Comparison of ENCODE assay signal across 7 mouse cellular contexts in genomic region chr4:109475577-109476553, GRCm38 (mm10). TPM values are rescaled to one million over a fixed set of nuclear protein-coding genes. Genes with fewer than 3 reads are reported as not detected.
DNase-seq lines count a peak whose midpoint lies in the region; ATAC-seq and TF ChIP-seq lines count a peak whose summit lies in the region.

No protein-coding gene starts in this region.

- H3K4me3 ChIP-seq in gastrocnemius, adult 2 months: peak overlapping the region; percentile 91
- peak overlapping the region; percentile 58 for H3K4me3 ChIP-seq in hindbrain, postnatal 0 days (ENCODE audit: low read length)

- peak overlapping the region; percentile 95 for H3K27ac ChIP-seq in gastrocnemius, adult 2 months
- peak overlapping the region; percentile 88 for H3K27ac ChIP-seq in hindbrain, postnatal 0 days

- H3K9me3 ChIP-seq in hindbrain, postnatal 0 days (ENCODE audit: low read length): no peaks in the 10 kb centered on the region

- no peaks in the 10 kb centered on the region for H3K27me3 ChIP-seq in hindbrain, postnatal 0 days (ENCODE audit: insufficient read depth, low read length)

- WGBS in hindbrain, postnatal 0 days: under 1% methylated on average over 43 of the region's 68 CpGs

- H3K4me1 ChIP-seq in hindbrain, postnatal 0 days (ENCODE audit: insufficient read depth, low read length): peaks cover 8% of the 10 kb centered on the region; the same call in 1 of the 2 replicates

- ATAC-seq in hindbrain, postnatal 0 days: peak; percentile 76

- no peak for TF ChIP-seq CTCF in gastrocnemius, adult 2 months (IDR thresholded peaks at IDR 0.05)
- TF ChIP-seq CTCF in hindbrain, postnatal 0 days (IDR thresholded peaks at IDR 0.05; ENCODE audit: low read depth): no peak

- intact Hi-C loops in gastrocnemius, adult 2 months (cut with DNase I): loop anchor here (5.0 kb wide), 2 partner anchors 39 to 191 kb away; partner anchors contain the start of gene Cdkn2c
- intact Hi-C loops in left cerebral cortex, postnatal 25 days (cut with DNase I): no loop called here

- no peaks in the 10 kb centered on the region for H3K36me3 ChIP-seq in hindbrain, postnatal 0 days (ENCODE audit: insufficient read depth, low read length)

- H3K9ac ChIP-seq in hindbrain, postnatal 0 days (replicated peaks; ENCODE audit: low read length): peak overlapping the region; percentile 89

- DNase-seq in adipocyte (ENCODE audit: low spot score): peak; percentile 63
- peak; percentile 27 to 62 for DNase-seq in cerebellum, postnatal 4 days (ENCODE audit: low spot score in 2 of 2)
- peak; percentile 74 for DNase-seq in gastrocnemius, adult 2 months
- DNase-seq in hindbrain, postnatal 0 days (ENCODE audit: low spot score): peak; percentile 60
- DNase-seq in left cerebral cortex, postnatal 25 days (ENCODE audit: low spot score in 2 of 2): peak; percentile 32 to 33
- DNase-seq in mesoderm, embryonic 11.5 days (ENCODE audit: low read depth, low spot score): peak; percentile 52
- peak; percentile 55 for DNase-seq in spleen, adult 12 weeks (ENCODE audit: low spot score)

- peak overlapping the region; percentile 69 for H3K4me2 ChIP-seq in hindbrain, postnatal 0 days (ENCODE audit: low read depth, low read length)

RNA-seq across cellular contexts. Expression of gene Rnf11, which starts 8.7 kb away (rescaled TPM):
- 100 to 1,000 TPM; 134 to 137 TPM for total RNA-seq in gastrocnemius, adult 2 months (2021)
- total RNA-seq in hindbrain, postnatal 0 days (2014; rRNA removed): 86.7 and 93.2 TPM in 2 replicates
- 79.2 and 80.4 TPM in 2 replicates for polyA plus RNA-seq in hindbrain, postnatal 0 days (2015; fragmentation: Nextera tagmentation; extraction: Ambion mirVana)
- total RNA-seq in left cerebral cortex, postnatal 25 days (2021): 100 to 1,000 TPM; 206 to 219 TPM

RNA-seq across cellular contexts. Expression of gene 4930522H14Rik, which starts 55.2 kb away (rescaled TPM):
- total RNA-seq in gastrocnemius, adult 2 months (2021): not detected
- total RNA-seq in hindbrain, postnatal 0 days (2014; rRNA removed): not detected in 2 replicates
- not detected in 2 replicates for polyA plus RNA-seq in hindbrain, postnatal 0 days (2015; fragmentation: Nextera tagmentation; extraction: Ambion mirVana)
- not detected for total RNA-seq in left cerebral cortex, postnatal 25 days (2021)

Comparison
In these comparisons a context has a peak if more than half of its experiments do, and no peak if none do; other contexts are left out.
1. Peak in every context shown above with its lines: DNase-seq, ATAC-seq, H3K4me3 ChIP-seq and H3K27ac ChIP-seq.